Mouse (Mus musculus) right cerebral cortex, postnatal 14 days (tissue): Measurements from ENCODE around the gene Tsen2.
A peak's percentile ranks its signal among the peaks of the same experiment; 100 is the strongest.

ENCODE experiments used
- DNase-seq: peaks from one replicate; pipeline ENCODE4 v3.0.0; 2022

Tsen2 gene

GRCm38 (mm10) chr6:115544442-115544970 lies at the start of gene Tsen2:
Gene Tsen2 (plus strand): TSS chr6:115544664.
- peak; percentile 96 for DNase-seq

- DNase-seq: peak; percentile 29
Observed at GRCm38 (mm10) chr6:115499540-115499939, 44.9 kb upstream of the Tsen2 start.

GRCm38 (mm10) chr6:115500234-115500633 lies 44.2 kb upstream of the Tsen2 start:
- DNase-seq: no peak

- DNase-seq: no peak
Observed at GRCm38 (mm10) chr6:115501131-115501530, 43.3 kb upstream of the Tsen2 start.

GRCm38 (mm10) chr6:115503038-115503437 lies 41.4 kb upstream of the Tsen2 start:
- no peak for DNase-seq

GRCm38 (mm10) chr6:115503549-115504159 lies 40.8 kb upstream of the Tsen2 start:
- no peak for DNase-seq

- no peak for DNase-seq
Observed at GRCm38 (mm10) chr6:115504160-115504558, 40.3 kb upstream of the Tsen2 start.

GRCm38 (mm10) chr6:115504915-115505314 lies 39.5 kb upstream of the Tsen2 start:
- DNase-seq: no peak

- no peak for DNase-seq
Observed at GRCm38 (mm10) chr6:115506425-115506824, 38.0 kb upstream of the Tsen2 start.

- DNase-seq: no peak
Observed at GRCm38 (mm10) chr6:115511447-115511846, 33.0 kb upstream of the Tsen2 start.

GRCm38 (mm10) chr6:115513207-115513606 lies 31.3 kb upstream of the Tsen2 start:
- no peak for DNase-seq

- DNase-seq: no peak
Observed at GRCm38 (mm10) chr6:115517904-115518303, 26.6 kb upstream of the Tsen2 start.

- DNase-seq: no peak
Observed at GRCm38 (mm10) chr6:115518352-115518751, 26.1 kb upstream of the Tsen2 start.

- no peak for DNase-seq
Observed at GRCm38 (mm10) chr6:115519275-115519699, 25.2 kb upstream of the Tsen2 start.

GRCm38 (mm10) chr6:115521923-115522322 lies 22.5 kb upstream of the Tsen2 start:
- no peak for DNase-seq

GRCm38 (mm10) chr6:115522691-115523146 lies 21.7 kb upstream of the Tsen2 start:
- no peak for DNase-seq

GRCm38 (mm10) chr6:115523201-115523600 lies 21.3 kb upstream of the Tsen2 start:
- no peak for DNase-seq

- DNase-seq: no peak
Observed at GRCm38 (mm10) chr6:115524449-115524990, 19.9 kb upstream of the Tsen2 start.

GRCm38 (mm10) chr6:115527418-115527817 lies 17.0 kb upstream of the Tsen2 start:
- DNase-seq: no peak

- DNase-seq: no peak
Observed at GRCm38 (mm10) chr6:115528372-115528771, 16.1 kb upstream of the Tsen2 start.

- DNase-seq: no peak
Observed at GRCm38 (mm10) chr6:115534617-115535016, 9.8 kb upstream of the Tsen2 start.

- no peak for DNase-seq
Observed at GRCm38 (mm10) chr6:115536169-115536568, 8.3 kb upstream of the Tsen2 start.

- DNase-seq: peak; percentile 53
Observed at GRCm38 (mm10) chr6:115538645-115539429, 5.6 kb upstream of the Tsen2 start.
